Mouse (Mus musculus): Measurements from ENCODE around the gene Stat5b. TPM values are rescaled to one million over a fixed set of nuclear protein-coding genes. Genes with fewer than 3 reads are reported as not detected.

The Stat5b gene
- polyA plus RNA-seq (2015; fragmentation: Nextera tagmentation; extraction: Ambion mirVana) = 20.4 and 20.5 TPM in 2 replicates

- H3K4me1 ChIP-seq = peaks cover 28% of the 10 kb centered on the region
- ATAC-seq (replicated peaks) = peak; percentile 89
- H3K27me3 ChIP-seq (replicated peaks) = 0 out of 2 replicates have a peak, but pooled peaks cover 5% of the 10 kb centered on the region
- H3K4me3 ChIP-seq = peak within 1 kb of the TSS; percentile 64
- H3K9ac ChIP-seq = peak within 1 kb of the TSS; percentile 80
- WGBS = under 1% methylated on average over 100 of the region's 104 CpGs
- H3K36me3 ChIP-seq (replicated peaks) = no peaks in the 10 kb centered on the region
- H3K4me2 ChIP-seq = peak within 1 kb of the TSS; percentile 73
- H3K27ac ChIP-seq = peak within 1 kb of the TSS; percentile 76
- no peaks in the 10 kb centered on the region for H3K9me3 ChIP-seq
Observed at GRCm38 (mm10) chr11:100850038-100850777, at the start of gene Stat5b. Gene Stat5b (minus strand): TSS chr11:100850724.

GRCm38 (mm10) chr11:100898441-100899199 is 48.1 kb upstream of the Stat5b start:
- Histone ChIP-seq H3K4me3 (no peak overlapping the region), H3K36me3 (replicated peaks) (peaks cover 15% of the 10 kb centered on the region), H3K4me2 (no peak overlapping the region), H3K27me3 (replicated peaks) (no peaks in the 10 kb centered on the region), H3K9ac (no peak overlapping the region), H3K27ac (0 out of 2 replicates have a peak overlapping the region, but pooled peaks have one; percentile 25), H3K9me3 (0 out of 2 replicates have a peak, but pooled peaks cover 3% of the 10 kb centered on the region), H3K4me1 (peaks cover 7% of the 10 kb centered on the region; the same call in 1 of the 2 replicates)
- ATAC-seq (replicated peaks) = no peak
- 50% methylated on average over 16 of the region's 16 CpGs for WGBS

- WGBS = 66% methylated on average over 7 of the region's 7 CpGs
- H3K27ac ChIP-seq = no peak overlapping the region
- no peaks in the 10 kb centered on the region for H3K27me3 ChIP-seq (replicated peaks)
- peaks cover 8% of the 10 kb centered on the region for H3K36me3 ChIP-seq (replicated peaks)
- H3K4me1 ChIP-seq = peaks cover 7% of the 10 kb centered on the region; the same call in 1 of the 2 replicates
- no peak for ATAC-seq (replicated peaks)
- H3K4me2 ChIP-seq = no peak overlapping the region
- no peak overlapping the region for H3K9ac ChIP-seq
- H3K9me3 ChIP-seq = 0 out of 2 replicates have a peak, but pooled peaks cover 3% of the 10 kb centered on the region
- no peak overlapping the region for H3K4me3 ChIP-seq
Observed at GRCm38 (mm10) chr11:100897294-100898231, 47.0 kb upstream of the Stat5b start.

- H3K27me3 ChIP-seq (replicated peaks) = no peaks in the 10 kb centered on the region
- no peak overlapping the region for H3K4me2 ChIP-seq
- peaks cover 7% of the 10 kb centered on the region; the same call in 1 of the 2 replicates for H3K4me1 ChIP-seq
- no peaks in the 10 kb centered on the region for H3K9me3 ChIP-seq
- no peak overlapping the region for H3K4me3 ChIP-seq
- no peak overlapping the region for H3K27ac ChIP-seq
- H3K36me3 ChIP-seq (replicated peaks) = peaks cover 3% of the 10 kb centered on the region; the same call in 1 of the 2 replicates
- whole genome bisulfite sequencing = 71% methylated on average over 10 of the region's 10 CpGs
- no peak overlapping the region for H3K9ac ChIP-seq
- no peak for ATAC-seq (replicated peaks)
Observed at GRCm38 (mm10) chr11:100896078-100896477, 45.6 kb upstream of the Stat5b start.

- H3K27me3 ChIP-seq (replicated peaks) = no peaks in the 10 kb centered on the region
- 75% methylated on average over 9 of the region's 9 CpGs for WGBS
- peaks cover 3% of the 10 kb centered on the region; the same call in 1 of the 2 replicates for H3K36me3 ChIP-seq (replicated peaks)
Observed at GRCm38 (mm10) chr11:100894146-100894918, 43.8 kb upstream of the Stat5b start.

GRCm38 (mm10) chr11:100893482-100893881 is 43.0 kb upstream of the Stat5b start:
- Histone ChIP-seq H3K27me3 (replicated peaks) (no peaks in the 10 kb centered on the region), H3K4me1 (0 out of 2 replicates have a peak, but pooled peaks cover 2% of the 10 kb centered on the region), H3K4me2 (no peak overlapping the region), H3K9me3 (no peaks in the 10 kb centered on the region), H3K36me3 (replicated peaks) (peaks cover 6% of the 10 kb centered on the region; the same call in 1 of the 2 replicates), H3K9ac (no peak overlapping the region), H3K27ac (no peak overlapping the region), H3K4me3 (no peak overlapping the region)
- ATAC-seq (replicated peaks) = no peak
- WGBS = 12% methylated on average over 9 of the region's 9 CpGs

More at GRCm38 (mm10) chr11:100894146-100894918, 43.8 kb upstream of the Stat5b start:
- H3K9ac ChIP-seq = no peak overlapping the region
- no peak overlapping the region for H3K27ac ChIP-seq
- H3K9me3 ChIP-seq = no peaks in the 10 kb centered on the region
- H3K4me2 ChIP-seq = no peak overlapping the region
- peaks cover 7% of the 10 kb centered on the region; the same call in 1 of the 2 replicates for H3K4me1 ChIP-seq
- no peak for ATAC-seq (replicated peaks)
- no peak overlapping the region for H3K4me3 ChIP-seq

GRCm38 (mm10) chr11:100892435-100892834 is 41.9 kb upstream of the Stat5b start:
- Histone ChIP-seq H3K27ac (no peak overlapping the region), H3K9me3 (no peaks in the 10 kb centered on the region), H3K4me2 (no peak overlapping the region), H3K4me1 (no peaks in the 10 kb centered on the region), H3K27me3 (replicated peaks) (no peaks in the 10 kb centered on the region), H3K9ac (no peak overlapping the region), H3K36me3 (replicated peaks) (peaks cover 6% of the 10 kb centered on the region; the same call in 1 of the 2 replicates), H3K4me3 (no peak overlapping the region)
- ATAC-seq (replicated peaks) = no peak
- 91% methylated on average over 5 of the region's 5 CpGs for WGBS

GRCm38 (mm10) chr11:100891256-100892123 is 41.0 kb upstream of the Stat5b start:
- Histone ChIP-seq H3K4me3 (no peak overlapping the region), H3K9ac (no peak overlapping the region), H3K4me2 (no peak overlapping the region), H3K36me3 (replicated peaks) (peaks cover 6% of the 10 kb centered on the region; the same call in 1 of the 2 replicates), H3K27ac (no peak overlapping the region), H3K4me1 (no peaks in the 10 kb centered on the region), H3K27me3 (replicated peaks) (no peaks in the 10 kb centered on the region), H3K9me3 (no peaks in the 10 kb centered on the region)
- 68% methylated on average over 15 of the region's 15 CpGs for WGBS
- ATAC-seq (replicated peaks) = no peak

GRCm38 (mm10) chr11:100890481-100890880 is 40.0 kb upstream of the Stat5b start:
- Histone ChIP-seq H3K27ac (no peak overlapping the region), H3K9ac (no peak overlapping the region), H3K27me3 (replicated peaks) (no peaks in the 10 kb centered on the region), H3K4me1 (no peaks in the 10 kb centered on the region), H3K36me3 (replicated peaks) (peaks cover 6% of the 10 kb centered on the region; the same call in 1 of the 2 replicates), H3K9me3 (no peaks in the 10 kb centered on the region), H3K4me2 (no peak overlapping the region), H3K4me3 (no peak overlapping the region)
- WGBS = 76% methylated on average over 6 of the region's 6 CpGs
- no peak for ATAC-seq (replicated peaks)

- H3K36me3 ChIP-seq (replicated peaks) = peaks cover 6% of the 10 kb centered on the region; the same call in 1 of the 2 replicates
- 74% methylated on average over 10 of the region's 10 CpGs for WGBS
- H3K27ac ChIP-seq = no peak overlapping the region
- H3K9ac ChIP-seq = no peak overlapping the region
- no peaks in the 10 kb centered on the region for H3K27me3 ChIP-seq (replicated peaks)
- ATAC-seq (replicated peaks) = no peak
- no peak overlapping the region for H3K4me3 ChIP-seq
- H3K4me2 ChIP-seq = no peak overlapping the region
- no peaks in the 10 kb centered on the region for H3K4me1 ChIP-seq
- no peaks in the 10 kb centered on the region for H3K9me3 ChIP-seq
Observed at GRCm38 (mm10) chr11:100888348-100888820, 37.9 kb upstream of the Stat5b start.

Data from midbrain, embryonic 15.5 days (tissue).